Mouse (Mus musculus) CH12.LX (cell line): ENCODE measurements around the gene Prrx1. TPM values are rescaled to one million over a fixed set of nuclear protein-coding genes. Genes with fewer than 3 reads are reported as not detected.
A peak's percentile ranks its signal among the peaks of the same experiment; 100 is the strongest.

Source experiments
- DNase-seq: peaks from one replicate; pipeline ENCODE4 v3.0.0-alpha.2; 2013; ENCODE audit errors: extremely low read depth
- H3K27ac ChIP-seq: 2 replicates; pipeline ENCODE4 v1.5.1; 2012; ENCODE audit warnings: low read depth, mild to moderate bottlenecking, control low read depth, moderate library complexity; ENCODE audit not compliant: insufficient read depth
- H3K27me3 ChIP-seq: replicated peaks from 2 replicates; pipeline ENCODE3; 2012; ENCODE audit warnings: inconsistent platforms
- H3K36me3 ChIP-seq, 2 experiments: replicated peaks in 1 of 2; 2 replicates each; pipeline versions ENCODE3 to v1.6.1; 2012; ENCODE audit warnings: inconsistent platforms in 1 of 2, low read length in 1 of 2, mild to moderate bottlenecking in 1 of 2, mixed read lengths in 1 of 2, moderate library complexity in 1 of 2; ENCODE audit not compliant: control insufficient read depth in 1 of 2, insufficient read depth in 1 of 2
- H3K4me1 ChIP-seq, 2 experiments: 2 replicates each; pipeline ENCODE4 v1.6.1; 2012; ENCODE audit warnings: inconsistent platforms in 1 of 2, moderate library complexity in 1 of 2; ENCODE audit not compliant: insufficient read depth in 2 of 2, control insufficient read depth in 1 of 2
- H3K4me2 ChIP-seq: 2 replicates; pipeline ENCODE4 v1.6.1; 2012; ENCODE audit warnings: low read depth, mild to moderate bottlenecking, control low read depth; ENCODE audit not compliant: poor library complexity, insufficient read depth, severe bottlenecking
- H3K4me3 ChIP-seq, 3 experiments: fragments of 150-350 bp in 1 of 3; sonication (generic) in 1 of 3; replicated peaks in 1 of 3; 2 replicates each; pipeline versions ENCODE3 to v1.5.1; 2011 to 2012; ENCODE audit warnings: low read depth in 2 of 3, low read length in 2 of 3, mild to moderate bottlenecking in 2 of 3, moderate library complexity in 2 of 3, control low read depth in 1 of 3, improper control_type of control experiment in 1 of 3, inconsistent platforms in 1 of 3, mixed read lengths in 1 of 3; ENCODE audit not compliant: poor library complexity in 1 of 3
- H3K79me2 ChIP-seq: replicated peaks from 2 replicates; pipeline ENCODE4 v1.6.1; 2012; ENCODE audit warnings: mild to moderate bottlenecking, moderate library complexity; ENCODE audit not compliant: control insufficient read depth, poor library complexity, insufficient read depth, severe bottlenecking; ENCODE audit errors: extremely low read depth
- H3K9ac ChIP-seq: 2 replicates; pipeline ENCODE4 v1.6.1; 2012; ENCODE audit warnings: low read depth, mild to moderate bottlenecking, control low read depth, moderate library complexity; ENCODE audit not compliant: insufficient read depth
- H3K9me3 ChIP-seq: replicated peaks from 2 replicates; pipeline ENCODE3; 2012; ENCODE audit warnings: low read length, inconsistent platforms, mixed read lengths
- BHLHE40 ChIP-seq: IDR thresholded peaks from 2 replicates; pipeline ENCODE4 v1.6.1; 2011; ENCODE audit warnings: mild to moderate bottlenecking, low read depth, low read length, improper control_type of control experiment
- CHD1 ChIP-seq: IDR thresholded peaks from 2 replicates; pipeline ENCODE4 v1.6.1; 2012; ENCODE audit warnings: low read depth, low read length, improper control_type of control experiment, inconsistent platforms
- E2F4 ChIP-seq: IDR thresholded peaks from 2 replicates; pipeline ENCODE4 v1.6.1; 2011; ENCODE audit warnings: low read depth, low read length, improper control_type of control experiment; ENCODE audit not compliant: insufficient replicate concordance
- ELF1 ChIP-seq: IDR thresholded peaks from 2 replicates; pipeline ENCODE4 v1.6.1; 2014; ENCODE audit warnings: low read depth, mild to moderate bottlenecking, inconsistent platforms, low read length, improper control_type of control experiment
- EP300 ChIP-seq: IDR thresholded peaks from 2 replicates; pipeline ENCODE4 v1.6.1; 2011; ENCODE audit warnings: low read length, improper control_type of control experiment
- ETS1 ChIP-seq: conservative IDR thresholded peaks from 2 replicates; pipeline ENCODE4 v1.6.1; 2012; ENCODE audit warnings: low read depth, mild to moderate bottlenecking, inconsistent platforms, low read length, improper control_type of control experiment, moderate library complexity
- HCFC1 ChIP-seq: IDR thresholded peaks from 2 replicates; pipeline ENCODE4 v1.6.1; 2012; ENCODE audit warnings: low read depth, mild to moderate bottlenecking, inconsistent platforms, low read length, improper control_type of control experiment
- IRF4 ChIP-seq: IDR thresholded peaks from 2 replicates; pipeline ENCODE4 v1.6.1; 2014; ENCODE audit warnings: low read depth, mild to moderate bottlenecking, inconsistent platforms, low read length, improper control_type of control experiment
- KAT2A ChIP-seq: IDR thresholded peaks from 2 replicates; pipeline ENCODE4 v1.6.1; 2012; ENCODE audit warnings: low read length, improper control_type of control experiment, inconsistent platforms; ENCODE audit not compliant: insufficient replicate concordance
- MAX ChIP-seq: IDR thresholded peaks from 2 replicates; pipeline ENCODE4 v1.6.1; 2011; ENCODE audit warnings: low read length, improper control_type of control experiment
- MAZ ChIP-seq: IDR thresholded peaks from 2 replicates; pipeline ENCODE4 v1.6.1; 2012; ENCODE audit warnings: low read depth, mild to moderate bottlenecking, inconsistent platforms, low read length, improper control_type of control experiment, moderate library complexity
- MEF2A ChIP-seq: IDR thresholded peaks from 2 replicates; pipeline ENCODE4 v1.6.1; 2014; ENCODE audit warnings: low read depth, mild to moderate bottlenecking, inconsistent platforms, low read length, improper control_type of control experiment, borderline replicate concordance
- MXI1 ChIP-seq: IDR thresholded peaks from 2 replicates; pipeline ENCODE4 v1.6.1; 2011; ENCODE audit warnings: mild to moderate bottlenecking, low read depth, low read length, improper control_type of control experiment
- MYC ChIP-seq: IDR thresholded peaks from 2 replicates; pipeline ENCODE4 v1.6.1; 2011; ENCODE audit warnings: low read depth, mild to moderate bottlenecking, improper control_type of control experiment, low read length
- NELFE ChIP-seq: IDR thresholded peaks from 2 replicates; pipeline ENCODE4 v1.6.1; 2011; ENCODE audit warnings: low read depth, low read length, improper control_type of control experiment
- NRF1 ChIP-seq: IDR thresholded peaks from 2 replicates; pipeline ENCODE4 v1.6.1; 2014; ENCODE audit warnings: low read depth, mild to moderate bottlenecking, inconsistent platforms, low read length, improper control_type of control experiment, moderate library complexity
- PAX5 ChIP-seq: IDR thresholded peaks from 2 replicates; pipeline ENCODE4 v1.6.1; 2012; ENCODE audit warnings: low read length, inconsistent platforms, mixed read lengths
- POLR2A ChIP-seq: IDR thresholded peaks from 2 replicates; pipeline ENCODE4 v1.6.1; 2011; ENCODE audit warnings: low read depth, mild to moderate bottlenecking, improper control_type of control experiment, low read length
- POLR2AphosphoS2 ChIP-seq: IDR thresholded peaks from 2 replicates; pipeline ENCODE4 v1.6.1; 2011; ENCODE audit warnings: low read depth, low read length, improper control_type of control experiment
- RAD21 ChIP-seq: IDR thresholded peaks from 2 replicates; pipeline ENCODE4 v1.6.1; 2011; ENCODE audit warnings: low read depth, mild to moderate bottlenecking, low read length, improper control_type of control experiment, moderate library complexity
- RCOR1 ChIP-seq: conservative IDR thresholded peaks from 2 replicates; pipeline ENCODE4 v1.6.1; 2012; ENCODE audit warnings: low read depth, mild to moderate bottlenecking, inconsistent platforms, low read length, improper control_type of control experiment
- SIN3A ChIP-seq: IDR thresholded peaks from 2 replicates; pipeline ENCODE4 v1.6.1; 2012; ENCODE audit warnings: low read length, improper control_type of control experiment, inconsistent platforms
- SMC3 ChIP-seq: IDR thresholded peaks from 2 replicates; pipeline ENCODE4 v1.6.1; 2011; ENCODE audit warnings: low read depth, low read length, improper control_type of control experiment
- UBTF ChIP-seq: IDR thresholded peaks from 2 replicates; pipeline ENCODE4 v1.6.1; 2012; ENCODE audit warnings: low read depth, mild to moderate bottlenecking, inconsistent platforms, low read length, improper control_type of control experiment, moderate library complexity
- USF1 ChIP-seq: IDR thresholded peaks from 2 replicates; pipeline ENCODE4 v1.6.1; 2014; ENCODE audit warnings: low read depth, mild to moderate bottlenecking, inconsistent platforms, low read length, improper control_type of control experiment
- ZC3H11A ChIP-seq: IDR thresholded peaks from 2 replicates; pipeline ENCODE4 v1.6.1; 2012; ENCODE audit warnings: low read depth, mild to moderate bottlenecking, inconsistent platforms, low read length, improper control_type of control experiment
- ZKSCAN1 ChIP-seq: IDR thresholded peaks from 2 replicates; pipeline ENCODE4 v1.6.1; 2012; ENCODE audit warnings: low read depth, inconsistent platforms, low read length, improper control_type of control experiment, borderline replicate concordance
- ZNF384 ChIP-seq: IDR thresholded peaks from 2 replicates; pipeline ENCODE4 v1.6.1; 2012; ENCODE audit warnings: low read depth, low read length, improper control_type of control experiment, inconsistent platforms
- dilution Hi-C: fragments of 300-500 bp; cut with MboI; formaldehyde crosslinking; loops from 2 replicates; pipeline ENCODE4 v1.14.3; 2020; ENCODE audit warnings: low sequenced_read_pairs; ENCODE audit not compliant: extremely low pct_unique_long_range_greater_than_20kb, extremely low pct_ligation_motif_present
- in situ Hi-C: fragments of 300-500 bp; cut with MboI; formaldehyde crosslinking; loops from 3 replicates; pipeline ENCODE4 v1.14.3; 2019; ENCODE audit warnings: low sequenced_read_pairs, low pct_ligation_motif_present, low pct_unique_long_range_greater_than_20kb, mixed read lengths
- polyA plus RNA-seq: library from polyadenylated mRNA; unstranded; fragments of >175 nt; gene quantifications from 2 replicates; pipeline ENCODE4 v1.2.1, GENCODE M21; 2012; ENCODE audit warnings: low read depth; ENCODE audit not compliant: insufficient read length
- total RNA-seq, 2 experiments: library from RNA; depleted of rRNA; stranded (reverse); fragments of 300-350 nt in 1 of 2; fragments of >200 nt in 1 of 2; gene quantifications; 2 replicates each; pipeline ENCODE4 v1.2.3; 2012 to 2014

The Prrx1 gene
- total and polyA plus RNA-seq, 3 experiments, result not detected

DNA sequence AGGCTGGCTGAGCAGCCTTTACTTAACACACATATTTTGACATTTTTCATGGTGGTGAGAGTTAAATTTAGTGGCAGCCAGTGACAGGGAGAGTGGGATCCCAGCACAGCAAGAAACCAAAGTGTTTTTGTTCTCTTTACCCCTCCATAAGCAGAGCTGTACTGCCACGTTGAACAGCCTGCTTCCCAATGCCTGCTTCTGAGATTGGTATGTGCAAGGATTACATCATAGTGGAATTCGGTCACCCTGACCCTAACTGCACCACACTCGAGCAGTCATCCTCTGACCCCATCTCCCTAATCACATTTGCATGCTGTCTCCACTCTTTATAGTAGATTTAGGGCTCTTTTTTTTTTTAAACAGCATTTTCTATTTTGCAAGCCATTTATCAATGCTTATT is 28.4 kb downstream of the Prrx1 start:
- DNase-seq, result no peak
- H3K9me3 ChIP-seq, result no peaks in the 10 kb centered on the region
- H3K27me3 ChIP-seq, result no peaks in the 10 kb centered on the region
- in situ Hi-C loops, result no loop called here
- peaks cover 0 to 8% of the 10 kb centered on the region in 2 experiments; a peak in 2 of 4 replicates for H3K4me1 ChIP-seq
- no peaks in the 10 kb centered on the region for H3K79me2 ChIP-seq
- H3K36me3 ChIP-seq, result no peaks in the 10 kb centered on the region
- no peak overlapping the region for H3K4me2 ChIP-seq
- H3K4me3 ChIP-seq, result no peak overlapping the region
- no peak overlapping the region for H3K9ac ChIP-seq
- TF ChIP-seq MYC (no peak), MAZ (no peak), ZC3H11A (no peak), E2F4 (no peak), EP300 (no peak), SMC3 (no peak), SIN3A (no peak), POLR2A (no peak), USF1 (no peak), NRF1 (no peak), MXI1 (no peak), UBTF (no peak), KAT2A (no peak), POLR2AphosphoS2 (no peak), CHD1 (no peak), ZNF384 (no peak), MEF2A (no peak)
- TF ChIP-seq, all 38 proteins: peak for 0
- no peak overlapping the region for H3K27ac ChIP-seq
- dilution Hi-C loops, result no loop called here

GRCm38 (mm10) chr1:163283980-163284635 is 29.4 kb downstream of the Prrx1 start:
- Histone ChIP-seq H3K9ac (peak overlapping the region; percentile 49), H3K9me3 (no peaks in the 10 kb centered on the region), H3K4me3 (no peak overlapping the region), H3K79me2 (no peaks in the 10 kb centered on the region), H3K27me3 (no peaks in the 10 kb centered on the region), H3K4me1 (peaks cover 0 to 8% of the 10 kb centered on the region in 2 experiments; a peak in 2 of 4 replicates), H3K4me2 (peak overlapping the region; percentile 86), H3K36me3 (no peaks in the 10 kb centered on the region), H3K27ac (no peak overlapping the region)
- TF ChIP-seq HCFC1 (no peak), MEF2A (no peak), BHLHE40 (peak; percentile 27; the same call in 1 of the 2 replicates), MYC (no peak), UBTF (no peak), EP300 (peak; percentile 60; the same call in 1 of the 2 replicates), KAT2A (no peak), PAX5 (no peak), RAD21 (no peak), MAX (peak; percentile 42; the same call in 1 of the 2 replicates), NELFE (no peak), IRF4 (0 out of 2 replicates have a peak, but pooled peaks have one; percentile 16), ELF1 (no peak), ETS1 (no peak), MAZ (no peak), POLR2AphosphoS2 (no peak), NRF1 (no peak), ZKSCAN1 (no peak), RCOR1 (0 out of 2 replicates have a peak, but pooled peaks have one; percentile 26)
- dilution Hi-C loops (no loop called here), in situ Hi-C loops (no loop called here)
- no peak for DNase-seq
